Mouse (Mus musculus) erythroblast, adult 5-6 weeks (primary cell): Measurements from ENCODE around the gene Mdm4. TPM values are rescaled to one million over a fixed set of nuclear protein-coding genes. Genes with fewer than 3 reads are reported as not detected.
A peak's percentile ranks its signal among the peaks of the same experiment; 100 is the strongest.
"Not testable (repeated sequence)": the region's sequence is repeated elsewhere in the genome, so short reads cannot be mapped to it uniquely, and the experiment has no call there.

ENCODE experiments used
- ATAC-seq: replicated peaks from 2 replicates; pipeline ENCODE4 v1.8.0; 2016; ENCODE audit warnings: moderate number of reproducible peaks, mild to moderate bottlenecking, moderate TSS enrichment, inconsistent platforms; ENCODE audit not compliant: poor library complexity, low FRiP score, severe bottlenecking
- total RNA-seq, 2 experiments: library from RNA; stranded (forward) in 1 of 2; stranded (reverse) in 1 of 2; fragments of 150-400 nt in 1 of 2; fragments of 200-764, 138-1000 nt in 1 of 2; gene quantifications; 2 replicates each; pipeline versions ENCODE4 v1.2.3 to v1.2.4; 2015 to 2017; ENCODE audit warnings: low replicate concordance in 2 of 2

The Mdm4 gene
- total RNA-seq, 2 experiments from 2014 or later = 53.6 to 69.9 TPM

GRCm38 (mm10) chr1:133023723-133024122 lies 6.6 kb downstream of the Mdm4 start:
- not testable (repeated sequence) for ATAC-seq

GRCm38 (mm10) chr1:133021971-133022370 lies 8.4 kb downstream of the Mdm4 start:
- ATAC-seq = not testable (repeated sequence)

- no peak for ATAC-seq
Measured at GRCm38 (mm10) chr1:133021391-133021790, 9.0 kb downstream of the Mdm4 start.

GRCm38 (mm10) chr1:133020137-133020894 lies 10.0 kb downstream of the Mdm4 start:
- no peak for ATAC-seq

- ATAC-seq = no peak
Measured at GRCm38 (mm10) chr1:133019312-133019711, 11.0 kb downstream of the Mdm4 start.

GRCm38 (mm10) chr1:133018580-133018979 lies 11.8 kb downstream of the Mdm4 start:
- no peak for ATAC-seq

- no peak for ATAC-seq
Measured at GRCm38 (mm10) chr1:133016775-133017428, 13.5 kb downstream of the Mdm4 start.

- ATAC-seq = no peak
Measured at GRCm38 (mm10) chr1:133014196-133014595, 16.2 kb downstream of the Mdm4 start.

- no peak for ATAC-seq
Measured at GRCm38 (mm10) chr1:133013331-133013730, 17.0 kb downstream of the Mdm4 start.

GRCm38 (mm10) chr1:133011955-133012841 lies 18.2 kb downstream of the Mdm4 start:
- no peak for ATAC-seq

GRCm38 (mm10) chr1:133006571-133006970 lies 23.8 kb downstream of the Mdm4 start:
- no peak for ATAC-seq

GRCm38 (mm10) chr1:133000347-133000746 lies 30.0 kb downstream of the Mdm4 start:
- ATAC-seq = no peak

GRCm38 (mm10) chr1:132991580-132991979 lies 38.8 kb downstream of the Mdm4 start:
- ATAC-seq = no peak

GRCm38 (mm10) chr1:132990733-132991132 lies 39.6 kb downstream of the Mdm4 start:
- ATAC-seq = no peak

- ATAC-seq = peak; percentile 80
Measured at GRCm38 (mm10) chr1:132988556-132989459, 41.6 kb downstream of the Mdm4 start.

GRCm38 (mm10) chr1:132982728-132983127 lies 47.6 kb downstream of the Mdm4 start:
- ATAC-seq = peak; percentile 59

GRCm38 (mm10) chr1:132981232-132981631 lies 49.1 kb downstream of the Mdm4 start:
- no peak for ATAC-seq

GRCm38 (mm10) chr1:132977402-132977801 lies 53.0 kb downstream of the Mdm4 start:
- ATAC-seq = no peak

- peak; percentile 56; the same call in 1 of the 2 replicates for ATAC-seq
Measured at GRCm38 (mm10) chr1:132968659-132969058, 61.7 kb downstream of the Mdm4 start.
